Mouse (Mus musculus): ENCODE results near the gene Mrpl58. TPM values are rescaled to one million over a fixed set of nuclear protein-coding genes. Genes with fewer than 3 reads are reported as not detected.
"Not testable (repeated sequence)": the region's sequence is repeated elsewhere in the genome, so short reads cannot be mapped to it uniquely, and the experiment has no call there.

The Mrpl58 gene
- polyA plus RNA-seq, 1 experiment from 2014 or later: 225 TPM

DNA sequence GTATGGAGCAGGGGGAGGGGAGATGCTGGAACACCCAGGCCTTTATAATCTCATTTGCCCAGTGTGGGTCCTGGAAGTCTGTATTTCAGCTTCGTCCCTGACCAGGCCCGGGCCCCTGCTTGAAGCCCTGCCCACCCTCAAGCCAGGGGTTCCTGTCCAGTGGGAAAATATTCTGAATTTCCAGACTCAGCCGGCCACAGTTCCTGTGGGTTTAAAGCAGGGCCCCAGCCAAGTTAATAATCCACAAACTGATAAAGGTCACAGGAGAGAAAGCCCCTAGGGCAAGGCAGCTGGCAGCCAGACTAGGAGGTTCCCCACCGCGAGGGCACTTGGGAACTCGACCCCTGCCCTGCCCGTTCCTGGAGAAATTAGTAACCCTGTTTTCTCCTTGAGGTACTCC, 45.4 kb downstream of the Mrpl58 start:
- Histone ChIP-seq H3K9ac (ENCODE audit: low read depth, low read length) (no peak overlapping the region), H3K9me3 (replicated peaks; ENCODE audit: low read length) (no peaks in the 10 kb centered on the region), H3K27ac (peak overlapping the region; percentile 89), H3K4me3 (replicated peaks; ENCODE audit: low read depth, low read length) (no peak overlapping the region), H3K27me3 (ENCODE audit: insufficient read depth, low read length) (no peaks in the 10 kb centered on the region), H3K36me3 (ENCODE audit: insufficient read depth, low read length) (no peaks in the 10 kb centered on the region), H3K4me2 (ENCODE audit: low read length) (no peak overlapping the region), H3K4me1 (replicated peaks; ENCODE audit: insufficient read depth, low read length) (peaks cover 2% of the 10 kb centered on the region; the same call in 1 of the 2 replicates)
- 46% methylated on average over 7 of the region's 7 CpGs for WGBS
- no peak for TF ChIP-seq CTCF (IDR thresholded peaks at IDR 0.05; ENCODE audit: low read depth)
- ATAC-seq (replicated peaks; ENCODE audit: low FRiP score, low read depth): peak; percentile 59
- peak; percentile 50 for DNase-seq (ENCODE audit: low spot score)

DNA sequence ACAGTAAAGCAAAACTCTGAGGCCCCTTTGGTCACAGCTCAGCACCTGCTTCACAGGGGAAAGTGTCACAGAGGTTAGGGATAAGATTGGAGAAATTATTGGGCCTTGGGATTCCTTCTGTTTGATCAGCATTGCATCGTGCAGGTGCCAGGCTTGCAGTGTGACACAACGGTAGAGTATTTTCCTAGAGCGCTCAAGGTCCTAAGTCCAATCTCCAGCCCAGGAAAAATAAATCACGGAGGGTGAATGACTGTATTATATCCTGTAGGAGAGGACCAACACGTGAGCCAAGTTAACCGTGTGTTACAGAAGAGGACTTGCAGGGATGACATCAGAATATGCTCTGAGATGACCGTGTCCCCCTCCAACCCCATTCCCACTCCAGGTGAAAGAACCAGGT, 46.6 kb downstream of the Mrpl58 start:
- no peak for DNase-seq (ENCODE audit: low spot score)
- Histone ChIP-seq H3K4me1 (replicated peaks; ENCODE audit: insufficient read depth, low read length) (peaks cover 2% of the 10 kb centered on the region; the same call in 1 of the 2 replicates), H3K4me3 (replicated peaks; ENCODE audit: low read depth, low read length) (no peak overlapping the region), H3K36me3 (ENCODE audit: insufficient read depth, low read length) (no peaks in the 10 kb centered on the region), H3K9ac (ENCODE audit: low read depth, low read length) (no peak overlapping the region), H3K27ac (peak overlapping the region; percentile 89), H3K4me2 (ENCODE audit: low read length) (no peak overlapping the region), H3K9me3 (replicated peaks; ENCODE audit: low read length) (no peaks in the 10 kb centered on the region), H3K27me3 (ENCODE audit: insufficient read depth, low read length) (no peaks in the 10 kb centered on the region)
- no peak for ATAC-seq (replicated peaks; ENCODE audit: low FRiP score, low read depth)
- WGBS: 51% methylated on average over 7 of the region's 7 CpGs
- no peak for TF ChIP-seq CTCF (IDR thresholded peaks at IDR 0.05; ENCODE audit: low read depth)

DNA sequence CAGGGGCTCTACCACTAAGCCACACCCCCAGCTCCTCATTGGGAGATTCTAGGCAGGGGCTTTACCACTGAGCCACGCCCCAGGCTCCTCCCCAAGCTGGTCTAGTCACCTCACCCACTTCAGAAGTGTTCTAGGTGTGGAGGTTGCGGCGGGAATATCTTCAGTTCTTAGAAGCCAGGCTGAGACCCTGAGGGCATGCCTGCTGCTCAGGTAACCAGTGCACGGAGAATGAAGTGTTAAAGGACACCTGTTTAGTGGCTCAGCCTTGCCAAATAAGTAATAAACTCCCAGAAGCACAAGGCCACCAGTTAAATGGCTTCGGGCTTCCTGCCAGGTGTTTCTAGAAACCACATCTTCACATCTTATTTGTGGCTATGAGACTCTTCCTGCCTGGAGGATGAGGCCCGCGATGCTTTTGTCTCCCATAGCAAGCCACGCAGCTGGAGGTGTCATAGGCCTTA, 48.3 kb downstream of the Mrpl58 start:
- ATAC-seq (replicated peaks; ENCODE audit: low FRiP score, low read depth) (no peak), DNase-seq (ENCODE audit: low spot score) (no peak)
- TF ChIP-seq CTCF (IDR thresholded peaks at IDR 0.05; ENCODE audit: low read depth): no peak
- 72% methylated on average over 8 of the region's 8 CpGs for WGBS
- H3K27ac ChIP-seq: 0 out of 2 replicates have a peak overlapping the region, but pooled peaks have one; percentile 9
- H3K4me3 ChIP-seq (replicated peaks; ENCODE audit: low read depth, low read length): no peak overlapping the region
- H3K36me3 ChIP-seq (ENCODE audit: insufficient read depth, low read length): no peaks in the 10 kb centered on the region
- H3K4me1 ChIP-seq (replicated peaks; ENCODE audit: insufficient read depth, low read length): peaks cover 2% of the 10 kb centered on the region; the same call in 1 of the 2 replicates
- no peaks in the 10 kb centered on the region for H3K27me3 ChIP-seq (ENCODE audit: insufficient read depth, low read length)
- no peak overlapping the region for H3K9ac ChIP-seq (ENCODE audit: low read depth, low read length)
- H3K4me2 ChIP-seq (ENCODE audit: low read length): no peak overlapping the region
- H3K9me3 ChIP-seq (replicated peaks; ENCODE audit: low read length): no peaks in the 10 kb centered on the region

DNA sequence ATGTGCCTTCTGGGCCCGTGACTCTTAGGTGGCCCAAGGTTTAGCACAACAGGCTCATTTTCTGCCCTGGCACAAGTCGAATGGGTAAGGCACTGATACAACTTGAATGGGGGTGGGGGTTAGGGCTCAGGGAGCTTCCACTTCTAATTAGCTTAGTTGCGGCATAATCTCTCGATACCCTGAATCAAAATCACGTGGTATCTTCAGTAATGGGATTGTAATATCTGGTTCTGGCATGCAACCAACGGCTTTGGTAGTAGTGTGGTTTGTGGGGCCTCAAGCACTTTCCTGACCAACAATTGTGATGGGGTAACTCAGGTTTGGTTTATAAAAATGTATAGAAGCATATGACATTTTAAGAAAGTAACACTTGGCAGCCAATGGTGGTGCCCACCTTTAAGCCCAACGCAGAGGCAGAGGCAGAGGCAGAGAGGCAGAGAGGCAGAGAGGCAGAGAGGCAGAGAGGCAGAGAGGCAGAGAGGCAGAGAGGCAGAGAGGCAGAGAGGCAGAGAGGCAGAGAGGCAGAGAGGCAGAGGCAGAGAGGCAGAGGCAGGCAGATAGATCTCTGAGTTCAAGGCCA, 48.8 kb downstream of the Mrpl58 start:
- Histone ChIP-seq H3K27me3 (ENCODE audit: insufficient read depth, low read length) (no peaks in the 10 kb centered on the region), H3K4me3 (replicated peaks; ENCODE audit: low read depth, low read length) (no peak overlapping the region), H3K36me3 (ENCODE audit: insufficient read depth, low read length) (no peaks in the 10 kb centered on the region), H3K4me2 (ENCODE audit: low read length) (no peak overlapping the region), H3K9ac (ENCODE audit: low read depth, low read length) (no peak overlapping the region), H3K27ac (peak overlapping the region; percentile 60; the same call in 1 of the 2 replicates), H3K9me3 (replicated peaks; ENCODE audit: low read length) (no peaks in the 10 kb centered on the region), H3K4me1 (replicated peaks; ENCODE audit: insufficient read depth, low read length) (peaks cover 2% of the 10 kb centered on the region; the same call in 1 of the 2 replicates)
- no peak for DNase-seq (ENCODE audit: low spot score)
- TF ChIP-seq CTCF (IDR thresholded peaks at IDR 0.05; ENCODE audit: low read depth): no peak
- 79% methylated on average over 7 of the region's 7 CpGs for WGBS
- no peak for ATAC-seq (replicated peaks; ENCODE audit: low FRiP score, low read depth)

DNA sequence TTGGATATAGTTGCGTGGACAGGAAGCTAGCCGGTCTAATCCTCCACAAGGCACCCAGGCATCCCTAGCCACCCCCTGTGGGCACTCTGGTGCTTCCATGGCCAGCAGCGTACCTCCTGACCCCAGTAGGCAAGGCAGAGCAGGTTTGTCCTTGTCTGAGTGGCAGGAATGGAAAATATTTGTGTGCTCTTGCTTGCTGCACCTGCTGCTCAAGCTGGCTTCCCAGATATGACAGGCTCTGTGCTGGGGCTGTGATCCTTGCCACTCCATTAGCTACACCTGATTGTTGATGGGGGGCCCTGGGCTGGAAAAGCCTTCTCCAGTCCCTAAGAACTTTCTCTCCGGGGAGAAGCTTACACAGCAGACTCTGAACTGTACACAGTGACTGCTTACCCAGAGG, 49.8 kb downstream of the Mrpl58 start:
- no peak for TF ChIP-seq CTCF (IDR thresholded peaks at IDR 0.05; ENCODE audit: low read depth)
- Histone ChIP-seq H3K27ac (peak overlapping the region; percentile 60), H3K36me3 (ENCODE audit: insufficient read depth, low read length) (no peaks in the 10 kb centered on the region), H3K4me3 (replicated peaks; ENCODE audit: low read depth, low read length) (no peak overlapping the region), H3K9me3 (replicated peaks; ENCODE audit: low read length) (no peaks in the 10 kb centered on the region), H3K4me2 (ENCODE audit: low read length) (no peak overlapping the region), H3K4me1 (replicated peaks; ENCODE audit: insufficient read depth, low read length) (no peaks in the 10 kb centered on the region; the same call in 1 of the 2 replicates), H3K27me3 (ENCODE audit: insufficient read depth, low read length) (no peaks in the 10 kb centered on the region), H3K9ac (ENCODE audit: low read depth, low read length) (no peak overlapping the region)
- DNase-seq (ENCODE audit: low spot score): no peak
- 57% methylated on average over 4 of the region's 4 CpGs for WGBS
- ATAC-seq (replicated peaks; ENCODE audit: low FRiP score, low read depth): no peak

DNA sequence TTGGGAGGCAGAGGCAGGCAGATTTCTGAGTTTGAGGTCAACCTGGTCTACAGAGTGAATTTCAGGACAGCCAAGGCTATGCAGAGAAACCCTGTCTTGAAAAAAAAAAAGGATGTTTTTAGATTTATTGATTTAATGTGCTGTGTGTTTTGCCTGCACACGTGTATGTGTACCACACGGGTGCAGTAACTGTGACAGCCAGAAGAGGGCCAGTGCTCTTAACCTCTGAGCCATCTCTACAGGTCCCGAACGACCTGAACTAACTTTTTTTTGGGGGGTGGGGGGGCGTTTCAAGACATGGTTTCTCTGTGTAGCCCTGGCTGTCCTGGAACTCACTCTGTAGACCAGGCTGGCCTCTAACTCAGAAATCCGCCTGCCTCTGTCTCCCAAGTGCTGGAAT, 51.3 kb downstream of the Mrpl58 start:
- not testable (repeated sequence) for ATAC-seq (replicated peaks; ENCODE audit: low FRiP score, low read depth); H3K4me3 ChIP-seq (replicated peaks; ENCODE audit: low read depth, low read length); DNase-seq (ENCODE audit: low spot score); H3K9me3 ChIP-seq (replicated peaks; ENCODE audit: low read length); H3K36me3 ChIP-seq (ENCODE audit: insufficient read depth, low read length); H3K9ac ChIP-seq (ENCODE audit: low read depth, low read length); H3K4me1 ChIP-seq (replicated peaks; ENCODE audit: insufficient read depth, low read length); H3K27ac ChIP-seq; H3K27me3 ChIP-seq (ENCODE audit: insufficient read depth, low read length); H3K4me2 ChIP-seq (ENCODE audit: low read length)
- 93% methylated on average over 6 of the region's 6 CpGs for WGBS

DNA sequence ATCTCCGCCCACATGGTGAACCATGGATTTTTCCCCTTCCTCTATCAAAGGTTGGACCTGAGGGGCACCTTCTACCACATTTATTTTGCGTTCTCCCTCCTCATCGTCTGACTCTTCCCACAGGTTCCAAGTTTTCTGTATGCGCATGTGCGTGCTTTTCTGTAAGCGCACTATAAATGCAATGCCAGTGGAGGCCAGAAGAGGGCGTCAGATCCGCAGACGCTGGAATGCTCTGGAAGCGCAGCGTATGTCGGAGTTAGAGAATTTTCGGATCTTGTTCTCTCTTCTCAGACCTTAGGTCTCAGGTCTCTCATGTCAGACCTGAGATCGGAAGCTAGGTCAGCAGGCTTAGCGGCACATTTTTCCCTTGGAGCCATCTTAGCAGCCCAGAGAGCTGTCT, 52.1 kb downstream of the Mrpl58 start:
- TF ChIP-seq CTCF (IDR thresholded peaks at IDR 0.05; ENCODE audit: low read depth): peak; percentile 37; the same call in 1 of the 2 replicates
- 89% methylated on average over 15 of the region's 15 CpGs for WGBS
- Histone ChIP-seq H3K4me1 (replicated peaks; ENCODE audit: insufficient read depth, low read length) (no peaks in the 10 kb centered on the region), H3K27me3 (ENCODE audit: insufficient read depth, low read length) (no peaks in the 10 kb centered on the region), H3K4me3 (replicated peaks; ENCODE audit: low read depth, low read length) (no peak overlapping the region), H3K27ac (no peak overlapping the region), H3K4me2 (ENCODE audit: low read length) (no peak overlapping the region), H3K9ac (ENCODE audit: low read depth, low read length) (no peak overlapping the region), H3K36me3 (ENCODE audit: insufficient read depth, low read length) (no peaks in the 10 kb centered on the region), H3K9me3 (replicated peaks; ENCODE audit: low read length) (no peaks in the 10 kb centered on the region)
- DNase-seq (ENCODE audit: low spot score): no peak
- no peak for ATAC-seq (replicated peaks; ENCODE audit: low FRiP score, low read depth)

All from kidney, postnatal 0 days (tissue).